Mouse (Mus musculus): Measurements from ENCODE around the gene Kdm4a. TPM values are rescaled to one million over a fixed set of nuclear protein-coding genes. Genes with fewer than 3 reads are reported as not detected.

Gene Kdm4a
- polyA plus RNA-seq, 1 experiment from 2014 or later = 68.0 TPM

DNA sequence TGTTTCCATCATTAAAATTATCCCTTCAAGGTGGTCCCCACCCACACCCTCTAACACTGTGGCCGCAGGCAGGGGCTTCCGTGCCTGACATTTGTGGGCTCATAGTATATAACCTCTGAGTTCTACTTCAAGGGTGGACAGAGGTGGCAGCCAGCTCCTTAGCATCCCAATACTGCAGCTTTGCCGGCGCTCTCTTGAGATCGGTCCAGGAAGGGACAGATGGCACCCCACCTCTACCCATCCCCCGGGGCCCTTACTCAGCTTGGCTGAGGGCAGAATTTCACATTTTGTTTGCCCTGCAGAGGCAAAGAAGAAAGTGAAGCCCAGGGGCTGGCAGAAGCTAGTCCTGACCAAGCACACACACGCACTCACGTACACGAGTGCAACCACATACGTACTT lies 42.5 kb downstream of the Kdm4a start:
- WGBS = 92% methylated on average over 10 of the region's 10 CpGs
- Histone ChIP-seq H3K4me1 (ENCODE audit: control insufficient read depth, insufficient read depth, low read length) (0 out of 2 replicates have a peak, but pooled peaks cover 2% of the 10 kb centered on the region), H3K9ac (ENCODE audit: low read length) (no peak overlapping the region), H3K36me3 (ENCODE audit: control insufficient read depth, insufficient read depth, low read length) (peaks cover 20% of the 10 kb centered on the region), H3K27me3 (ENCODE audit: control insufficient read depth, insufficient read depth, low read length) (no peaks in the 10 kb centered on the region), H3K27ac (ENCODE audit: low read depth, low read length) (no peak overlapping the region), H3K4me2 (ENCODE audit: low read depth) (no peak overlapping the region), H3K4me3 (ENCODE audit: low read depth, low read length) (no peak overlapping the region), H3K9me3 (ENCODE audit: control insufficient read depth, low read length) (no peaks in the 10 kb centered on the region)
- ATAC-seq (ENCODE audit: insufficient read depth, low FRiP score, low TSS enrichment) (no peak), DNase-seq (ENCODE audit: low spot score) (no peak)

DNA sequence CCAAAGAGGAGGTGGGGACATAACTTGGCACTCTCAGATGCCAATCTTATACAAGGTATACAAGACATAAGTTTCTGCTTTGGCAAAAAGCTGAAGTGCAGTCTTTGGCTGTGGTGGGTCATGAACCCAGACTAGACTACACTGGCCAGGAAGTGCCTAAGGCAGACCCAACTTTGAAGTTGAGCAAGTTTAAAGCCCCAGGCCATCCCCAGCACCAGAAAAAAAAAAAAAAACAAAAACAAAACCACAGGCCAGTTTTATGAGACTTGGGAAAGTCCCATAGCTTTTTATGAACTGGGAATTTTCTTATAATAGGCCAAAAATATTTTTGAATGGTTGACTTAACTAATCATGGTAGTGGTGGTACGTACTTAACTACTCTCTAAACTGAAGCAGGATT lies 44.4 kb downstream of the Kdm4a start:
- no peaks in the 10 kb centered on the region for H3K27me3 ChIP-seq (ENCODE audit: control insufficient read depth, insufficient read depth, low read length)
- no peak for DNase-seq (ENCODE audit: low spot score)
- peak overlapping the region; percentile 81 for H3K4me3 ChIP-seq (ENCODE audit: low read depth, low read length)
- no peak for ATAC-seq (ENCODE audit: insufficient read depth, low FRiP score, low TSS enrichment)
- peak overlapping the region; percentile 57 for H3K9ac ChIP-seq (ENCODE audit: low read length)
- WGBS = 88% methylated on average over 1 of the region's 1 CpGs
- peak overlapping the region; percentile 36; the same call in 1 of the 2 replicates for H3K27ac ChIP-seq (ENCODE audit: low read depth, low read length)
- no peaks in the 10 kb centered on the region for H3K9me3 ChIP-seq (ENCODE audit: control insufficient read depth, low read length)
- H3K36me3 ChIP-seq (ENCODE audit: control insufficient read depth, insufficient read depth, low read length) = peaks cover 12% of the 10 kb centered on the region
- H3K4me2 ChIP-seq (ENCODE audit: low read depth) = peak overlapping the region; percentile 78
- H3K4me1 ChIP-seq (ENCODE audit: control insufficient read depth, insufficient read depth, low read length) = 0 out of 2 replicates have a peak, but pooled peaks cover 2% of the 10 kb centered on the region

DNA sequence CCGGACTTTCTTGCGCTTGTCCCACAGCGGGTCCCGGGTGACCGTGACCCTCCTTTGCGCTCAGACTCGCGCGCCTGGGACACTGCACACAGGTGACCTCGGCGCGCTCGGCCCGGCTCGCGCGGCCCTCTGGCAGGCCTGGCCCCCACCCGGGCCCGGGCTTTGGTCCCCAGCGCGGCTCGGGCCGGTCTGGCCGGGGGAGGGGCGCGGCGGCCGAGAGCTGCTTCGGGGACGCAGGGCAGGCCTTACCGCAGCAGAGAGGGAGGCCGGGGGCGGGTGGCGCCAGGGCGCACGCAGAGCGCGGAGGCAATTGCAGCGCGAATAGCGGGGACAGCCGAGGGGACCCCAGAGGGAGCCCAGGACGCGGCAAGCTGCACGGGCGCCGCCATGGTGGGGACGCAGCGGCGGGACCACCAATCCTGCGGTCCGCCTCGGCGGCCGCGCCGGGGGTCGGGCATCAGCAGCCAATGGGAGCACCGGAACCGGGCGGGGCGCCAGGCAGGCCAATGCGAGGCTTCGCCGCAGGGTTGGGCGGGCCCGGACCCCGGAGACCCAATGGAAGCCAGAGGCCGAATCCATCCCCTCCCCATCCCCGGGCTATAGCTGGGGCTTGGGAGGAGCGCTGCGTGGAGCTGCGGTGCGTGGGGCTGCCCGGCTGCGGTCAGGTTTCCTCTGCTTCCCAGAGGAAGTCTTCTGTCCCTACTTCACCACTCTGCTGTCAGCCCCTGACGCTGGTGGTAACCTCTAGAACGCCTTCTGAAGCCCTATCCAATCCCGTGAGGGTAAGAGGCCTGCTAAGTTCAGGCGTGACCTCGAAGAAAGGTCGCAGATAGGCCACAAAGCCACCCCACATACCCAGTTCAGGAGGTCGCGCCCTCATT lies 45.1 kb downstream of the Kdm4a start, which contains the start of gene St3gal3:
St3gal3 (minus strand) TSS at position 430 of the 881 bp plus-strand sequence.
- DNase-seq (ENCODE audit: low spot score) (peak; percentile 98), ATAC-seq (ENCODE audit: insufficient read depth, low FRiP score, low TSS enrichment) (peak; percentile 99)
- Histone ChIP-seq H3K27ac (ENCODE audit: low read depth, low read length) (peak within 1 kb of the TSS; percentile 76), H3K9ac (ENCODE audit: low read length) (peak within 1 kb of the TSS; percentile 80), H3K4me1 (ENCODE audit: control insufficient read depth, insufficient read depth, low read length) (0 out of 2 replicates have a peak, but pooled peaks cover 2% of the 10 kb centered on the region), H3K36me3 (ENCODE audit: control insufficient read depth, insufficient read depth, low read length) (peaks cover 12% of the 10 kb centered on the region), H3K27me3 (ENCODE audit: control insufficient read depth, insufficient read depth, low read length) (no peaks in the 10 kb centered on the region), H3K4me3 (ENCODE audit: low read depth, low read length) (peak within 1 kb of the TSS; percentile 81), H3K4me2 (ENCODE audit: low read depth) (peak within 1 kb of the TSS; percentile 78), H3K9me3 (ENCODE audit: control insufficient read depth, low read length) (no peaks in the 10 kb centered on the region)
- WGBS = under 1% methylated on average over 75 of the region's 84 CpGs

DNA sequence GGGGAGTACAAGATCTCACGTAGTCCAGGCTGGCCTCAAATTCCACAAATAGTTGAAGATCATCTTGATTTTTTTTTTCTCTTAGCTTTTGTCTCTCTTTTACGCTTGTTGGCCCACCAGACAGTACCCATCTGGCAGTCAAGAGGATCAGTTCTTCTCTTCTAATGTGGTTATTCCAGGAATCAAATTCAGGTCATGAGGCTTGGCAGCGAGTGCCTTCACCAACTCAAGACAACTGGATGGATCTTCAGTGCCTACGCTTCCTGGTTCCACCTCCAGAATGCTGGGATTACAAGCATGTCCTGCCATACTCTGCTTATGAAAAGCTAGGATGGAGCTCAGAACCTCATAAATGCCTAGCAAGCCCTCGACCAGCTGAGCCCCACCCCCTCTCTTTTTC lies 48.5 kb downstream of the Kdm4a start:
- H3K9me3 ChIP-seq (ENCODE audit: control insufficient read depth, low read length) = no peaks in the 10 kb centered on the region
- no peak overlapping the region for H3K27ac ChIP-seq (ENCODE audit: low read depth, low read length)
- 92% methylated on average over 5 of the region's 5 CpGs for WGBS
- no peak for DNase-seq (ENCODE audit: low spot score)
- 0 out of 2 replicates have a peak, but pooled peaks cover 2% of the 10 kb centered on the region for H3K4me1 ChIP-seq (ENCODE audit: control insufficient read depth, insufficient read depth, low read length)
- no peak overlapping the region for H3K4me3 ChIP-seq (ENCODE audit: low read depth, low read length)
- no peak overlapping the region for H3K9ac ChIP-seq (ENCODE audit: low read length)
- no peaks in the 10 kb centered on the region for H3K27me3 ChIP-seq (ENCODE audit: control insufficient read depth, insufficient read depth, low read length)
- H3K36me3 ChIP-seq (ENCODE audit: control insufficient read depth, insufficient read depth, low read length) = no peaks in the 10 kb centered on the region
- no peak for ATAC-seq (ENCODE audit: insufficient read depth, low FRiP score, low TSS enrichment)
- H3K4me2 ChIP-seq (ENCODE audit: low read depth) = no peak overlapping the region

DNA sequence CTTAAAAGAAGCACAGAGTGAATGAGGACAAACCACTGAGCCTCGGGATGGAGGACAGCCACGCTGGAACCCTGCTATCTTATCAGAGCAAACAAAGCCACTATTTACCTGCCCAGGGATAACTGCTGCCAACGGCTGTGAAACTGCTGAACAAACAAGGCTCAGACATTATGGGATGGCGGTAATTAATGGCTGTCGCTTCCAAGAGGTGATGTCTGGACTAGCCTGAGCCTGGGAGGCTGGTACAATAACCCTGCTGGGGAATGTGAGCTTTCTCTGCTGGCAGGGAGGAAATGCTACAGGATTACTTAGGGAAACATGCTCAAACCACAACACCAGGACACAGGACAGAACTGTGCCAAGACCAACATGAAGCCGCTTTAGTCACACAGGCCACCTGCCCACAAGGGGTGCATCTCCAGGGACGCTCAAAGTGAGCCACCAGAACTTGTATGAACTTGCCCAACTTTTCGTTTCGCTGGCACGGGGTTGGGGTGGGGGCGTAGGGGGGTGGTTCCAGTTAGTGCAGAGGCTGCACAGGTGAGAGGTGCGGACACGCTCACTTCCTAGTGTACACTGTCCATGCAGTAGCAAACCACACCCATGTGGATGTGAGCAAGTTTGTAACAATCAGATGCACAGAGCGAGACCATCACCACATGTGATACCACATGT lies 56.7 kb downstream of the Kdm4a start:
- H3K9me3 ChIP-seq (ENCODE audit: control insufficient read depth, low read length) = no peaks in the 10 kb centered on the region
- no peak overlapping the region for H3K4me2 ChIP-seq (ENCODE audit: low read depth)
- H3K36me3 ChIP-seq (ENCODE audit: control insufficient read depth, insufficient read depth, low read length) = no peaks in the 10 kb centered on the region
- H3K9ac ChIP-seq (ENCODE audit: low read length) = no peak overlapping the region
- H3K4me3 ChIP-seq (ENCODE audit: low read depth, low read length) = no peak overlapping the region
- no peak overlapping the region for H3K27ac ChIP-seq (ENCODE audit: low read depth, low read length)
- WGBS = 88% methylated on average over 14 of the region's 14 CpGs
- DNase-seq (ENCODE audit: low spot score) (no peak), ATAC-seq (ENCODE audit: insufficient read depth, low FRiP score, low TSS enrichment) (no peak)
- no peaks in the 10 kb centered on the region for H3K27me3 ChIP-seq (ENCODE audit: control insufficient read depth, insufficient read depth, low read length)
- H3K4me1 ChIP-seq (ENCODE audit: control insufficient read depth, insufficient read depth, low read length) = no peaks in the 10 kb centered on the region

DNA sequence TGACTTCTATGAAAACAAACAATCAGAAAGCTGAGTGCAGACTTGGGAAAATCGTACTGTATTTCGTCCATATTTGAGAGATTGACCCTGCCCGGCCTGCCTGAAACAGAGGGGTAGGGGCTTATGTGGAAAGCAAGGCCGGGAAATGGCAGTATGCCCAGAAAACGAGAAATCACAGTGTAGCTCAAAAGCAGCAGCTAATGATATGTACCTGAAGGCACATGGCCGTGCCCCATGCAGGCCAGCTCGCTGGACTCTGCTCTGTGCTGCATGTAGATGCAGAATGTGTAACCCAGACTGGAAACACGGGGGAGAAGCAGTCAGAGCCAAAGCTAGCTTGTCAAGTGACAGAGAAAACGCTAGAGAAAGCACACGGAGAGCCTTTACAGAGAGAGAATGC lies 57.8 kb downstream of the Kdm4a start:
- ATAC-seq (ENCODE audit: insufficient read depth, low FRiP score, low TSS enrichment) (no peak), DNase-seq (ENCODE audit: low spot score) (no peak)
- Histone ChIP-seq H3K4me3 (ENCODE audit: low read depth, low read length) (no peak overlapping the region), H3K36me3 (ENCODE audit: control insufficient read depth, insufficient read depth, low read length) (no peaks in the 10 kb centered on the region), H3K9ac (ENCODE audit: low read length) (no peak overlapping the region), H3K4me1 (ENCODE audit: control insufficient read depth, insufficient read depth, low read length) (no peaks in the 10 kb centered on the region), H3K27me3 (ENCODE audit: control insufficient read depth, insufficient read depth, low read length) (no peaks in the 10 kb centered on the region), H3K9me3 (ENCODE audit: control insufficient read depth, low read length) (no peaks in the 10 kb centered on the region), H3K27ac (ENCODE audit: low read depth, low read length) (no peak overlapping the region), H3K4me2 (ENCODE audit: low read depth) (no peak overlapping the region)
- 86% methylated on average over 10 of the region's 10 CpGs for WGBS

DNA sequence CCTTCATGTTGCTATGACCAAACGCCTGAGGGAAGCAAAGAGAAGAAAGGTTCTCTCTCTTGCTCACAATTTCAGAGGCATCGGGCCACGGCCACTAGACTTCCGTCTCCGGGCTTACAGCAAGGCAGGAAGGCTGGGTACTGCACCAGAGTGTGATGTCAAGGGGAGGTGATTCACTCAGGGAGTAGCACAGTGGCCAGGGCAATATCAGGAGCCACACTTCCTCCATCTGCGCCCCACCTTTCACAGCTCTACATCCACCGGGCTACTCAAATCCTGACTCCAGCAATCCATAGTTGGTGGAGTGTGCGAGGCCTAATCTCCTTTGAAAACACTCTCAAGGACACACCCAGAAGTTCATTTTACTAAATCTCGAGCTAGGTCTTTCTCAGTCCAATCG lies 62.3 kb downstream of the Kdm4a start:
- Histone ChIP-seq H3K4me2 (ENCODE audit: low read depth) (no peak overlapping the region), H3K27ac (ENCODE audit: low read depth, low read length) (no peak overlapping the region), H3K9ac (ENCODE audit: low read length) (no peak overlapping the region), H3K27me3 (ENCODE audit: control insufficient read depth, insufficient read depth, low read length) (no peaks in the 10 kb centered on the region), H3K36me3 (ENCODE audit: control insufficient read depth, insufficient read depth, low read length) (no peaks in the 10 kb centered on the region), H3K9me3 (ENCODE audit: control insufficient read depth, low read length) (no peaks in the 10 kb centered on the region), H3K4me3 (ENCODE audit: low read depth, low read length) (no peak overlapping the region), H3K4me1 (ENCODE audit: control insufficient read depth, insufficient read depth, low read length) (no peaks in the 10 kb centered on the region)
- ATAC-seq (ENCODE audit: insufficient read depth, low FRiP score, low TSS enrichment) (no peak), DNase-seq (ENCODE audit: low spot score) (no peak)
- 95% methylated on average over 10 of the region's 10 CpGs for WGBS

DNA sequence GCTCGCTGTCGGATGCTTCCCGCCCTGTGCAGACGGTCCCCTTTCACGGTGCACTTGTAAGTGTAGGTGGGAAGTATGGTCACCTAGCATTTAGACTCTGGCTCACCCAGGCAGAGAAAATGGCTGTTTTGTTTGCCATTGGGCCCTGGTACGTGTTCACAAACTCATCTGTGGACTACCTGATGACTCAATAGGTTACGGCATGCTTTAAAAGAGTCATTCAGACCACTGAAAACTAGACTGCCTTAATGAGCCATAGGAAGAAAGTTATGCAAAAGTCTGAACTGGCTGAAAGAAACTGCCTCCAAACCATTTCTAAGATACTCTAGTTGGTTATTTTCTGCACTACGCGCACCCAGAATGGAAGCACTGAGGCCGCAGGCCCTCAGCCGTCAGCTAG lies 63.7 kb downstream of the Kdm4a start:
- Histone ChIP-seq H3K36me3 (ENCODE audit: control insufficient read depth, insufficient read depth, low read length) (no peaks in the 10 kb centered on the region), H3K4me3 (ENCODE audit: low read depth, low read length) (no peak overlapping the region), H3K4me1 (ENCODE audit: control insufficient read depth, insufficient read depth, low read length) (no peaks in the 10 kb centered on the region), H3K4me2 (ENCODE audit: low read depth) (no peak overlapping the region), H3K9me3 (ENCODE audit: control insufficient read depth, low read length) (no peaks in the 10 kb centered on the region), H3K27ac (ENCODE audit: low read depth, low read length) (no peak overlapping the region), H3K27me3 (ENCODE audit: control insufficient read depth, insufficient read depth, low read length) (no peaks in the 10 kb centered on the region), H3K9ac (ENCODE audit: low read length) (no peak overlapping the region)
- ATAC-seq (ENCODE audit: insufficient read depth, low FRiP score, low TSS enrichment) = no peak
- WGBS = 86% methylated on average over 11 of the region's 11 CpGs
- DNase-seq (ENCODE audit: low spot score) = no peak

Data from neural tube, embryonic 11.5 days (tissue).